Mouse (Mus musculus): Measurements from ENCODE around the gene Arl13b.
A peak's percentile ranks its signal among the peaks of the same experiment; 100 is the strongest.

Gene Arl13b

GRCm38 (mm10) chr16:62814491-62814890 lies 32.3 kb downstream of the Arl13b start, which contains the start of gene Stx19:
Gene Stx19 (plus strand): TSS chr16:62814676.
- no peak for DNase-seq (ENCODE audit: low spot score in 2 of 2)

GRCm38 (mm10) chr16:62813790-62814189 lies 33.0 kb downstream of the Arl13b start:
- no peak for DNase-seq (ENCODE audit: low spot score in 2 of 2)

GRCm38 (mm10) chr16:62810855-62811254 lies 36.0 kb downstream of the Arl13b start:
- no peak for DNase-seq (ENCODE audit: low spot score in 2 of 2)

DNA sequence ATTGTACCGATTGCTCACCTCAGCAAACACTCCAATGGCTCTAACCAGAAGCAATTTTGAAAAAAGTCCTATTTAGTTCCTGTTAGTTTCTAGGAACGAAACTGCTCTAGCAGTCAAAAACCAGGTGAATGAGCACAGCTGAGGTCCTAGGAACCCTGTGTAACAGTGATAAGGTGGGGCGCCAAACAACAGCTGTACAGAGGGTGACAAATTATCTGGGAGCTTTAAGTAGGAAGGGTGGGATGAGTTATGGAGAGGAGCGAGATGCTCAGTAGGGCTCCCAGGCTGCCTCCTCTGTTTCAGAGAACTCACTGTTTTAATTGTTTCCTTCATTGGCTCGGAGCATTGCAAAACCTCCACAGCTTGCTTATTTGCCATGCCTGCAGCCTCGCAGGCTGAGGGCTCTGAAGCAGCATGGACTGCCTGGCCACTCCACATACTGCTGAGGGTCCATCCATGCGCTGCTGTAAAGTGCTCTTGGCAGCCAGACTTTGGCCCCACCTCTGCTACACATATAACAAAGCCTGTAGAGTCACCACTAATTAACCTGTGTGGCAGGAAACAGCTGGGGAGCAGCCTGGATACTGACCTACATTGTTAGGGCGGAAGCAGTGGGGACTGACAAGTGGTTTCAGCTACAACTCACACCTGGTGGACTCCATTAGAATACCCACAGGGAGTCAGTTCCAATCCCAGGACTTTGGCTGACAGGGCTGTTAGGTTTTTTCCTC lies 39.4 kb downstream of the Arl13b start:
- no peak for DNase-seq (ENCODE audit: low spot score in 2 of 2)

- no peak for DNase-seq (ENCODE audit: low spot score in 2 of 2)
Measured at GRCm38 (mm10) chr16:62804621-62805020, 42.2 kb downstream of the Arl13b start.

DNA sequence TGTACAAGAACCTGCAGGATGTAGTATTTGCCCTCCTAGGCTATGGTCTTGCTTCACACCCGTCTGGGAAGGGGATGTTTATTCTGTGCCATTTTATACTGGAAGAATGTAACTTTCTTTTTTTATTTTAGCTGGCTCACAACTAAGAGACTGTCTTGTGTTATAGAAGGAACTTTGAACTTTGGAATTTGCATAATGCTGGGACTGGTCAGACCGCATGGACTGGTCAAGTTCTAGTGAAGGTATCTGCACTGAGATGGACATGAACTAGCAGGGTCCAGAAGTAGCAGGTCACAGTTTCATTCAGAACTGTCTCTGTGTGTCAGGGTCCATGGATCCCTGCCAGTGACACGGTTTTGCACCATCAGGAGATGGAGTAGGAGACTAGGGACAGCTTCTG lies 47.0 kb downstream of the Arl13b start:
- DNase-seq (ENCODE audit: low spot score in 2 of 2): no peak

- DNase-seq (ENCODE audit: low spot score in 2 of 2): no peak
Measured at GRCm38 (mm10) chr16:62799426-62799825, 47.4 kb downstream of the Arl13b start.

- no peak for DNase-seq (ENCODE audit: low spot score in 2 of 2)
Measured at GRCm38 (mm10) chr16:62798808-62799207, 48.0 kb downstream of the Arl13b start.

GRCm38 (mm10) chr16:62796608-62797007 lies 50.2 kb downstream of the Arl13b start:
- DNase-seq (ENCODE audit: low spot score in 2 of 2): no peak

DNA sequence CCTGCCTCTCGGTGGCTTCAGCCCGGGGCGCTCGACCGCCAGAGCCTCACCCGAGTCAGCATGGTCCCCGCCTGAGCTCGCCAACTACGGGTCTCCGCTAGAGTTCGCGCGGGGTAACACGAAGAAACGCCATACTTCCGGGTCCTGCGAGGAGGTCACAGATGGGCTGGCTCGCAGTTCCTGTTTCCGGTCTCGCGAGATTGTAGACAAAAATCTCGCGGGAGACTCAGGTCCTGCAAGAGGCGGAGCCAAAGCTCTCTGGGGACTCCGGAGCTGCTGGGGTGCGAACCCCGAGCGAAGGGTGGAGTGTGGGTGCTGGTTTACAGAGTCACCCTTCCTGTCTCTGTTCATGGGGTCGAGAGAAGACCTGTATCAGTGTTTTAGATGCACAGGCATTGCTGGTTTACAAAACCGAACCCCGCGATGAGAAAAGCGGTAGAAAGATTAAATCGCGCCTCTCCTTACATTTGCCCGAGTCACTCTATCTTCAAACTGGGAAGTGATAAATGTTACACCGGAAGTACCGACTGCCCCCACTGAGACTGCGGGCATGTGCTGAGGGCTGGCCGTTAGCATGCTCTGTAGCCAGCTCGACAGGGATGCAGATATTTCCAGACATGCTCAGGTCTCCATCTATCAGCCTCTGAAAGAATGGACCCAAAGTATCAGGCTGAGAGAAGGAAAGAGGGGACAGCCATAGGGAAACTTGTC lies 60.1 kb downstream of the Arl13b start, which contains the start of gene Nsun3:
TSS of gene Nsun3 (minus strand) at position 198 of the 711 bp plus-strand sequence.
- DNase-seq (ENCODE audit: low spot score in 2 of 2): peak; percentile 74 to 82

- DNase-seq (ENCODE audit: low spot score in 2 of 2): no peak
Measured at GRCm38 (mm10) chr16:62782229-62782628, 64.6 kb downstream of the Arl13b start.

- no peak for DNase-seq (ENCODE audit: low spot score in 2 of 2)
Measured at GRCm38 (mm10) chr16:62778282-62778681, 68.6 kb downstream of the Arl13b start.

- no peak for DNase-seq (ENCODE audit: low spot score in 2 of 2)
Measured at GRCm38 (mm10) chr16:62776034-62776433, 70.8 kb downstream of the Arl13b start.

DNA sequence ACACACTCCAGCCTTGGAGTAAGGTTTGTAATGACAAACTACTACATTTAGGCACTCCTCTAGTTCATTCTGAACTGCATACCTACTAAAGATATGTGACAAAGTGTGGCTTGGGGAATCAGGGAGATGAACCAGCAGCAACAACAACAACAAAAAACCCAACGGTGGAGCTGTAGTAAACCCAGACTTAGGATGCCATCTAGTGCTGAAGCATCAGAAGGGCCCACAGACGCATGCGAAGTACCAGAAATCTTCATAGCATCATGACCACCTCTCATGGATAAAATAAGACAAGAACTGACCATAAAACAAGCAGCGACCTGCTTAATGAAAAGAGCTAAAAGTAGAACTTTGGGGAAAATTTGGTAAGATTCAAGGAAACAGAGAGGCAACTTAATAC lies 73.4 kb downstream of the Arl13b start:
- no peak for DNase-seq (ENCODE audit: low spot score in 2 of 2)

DNA sequence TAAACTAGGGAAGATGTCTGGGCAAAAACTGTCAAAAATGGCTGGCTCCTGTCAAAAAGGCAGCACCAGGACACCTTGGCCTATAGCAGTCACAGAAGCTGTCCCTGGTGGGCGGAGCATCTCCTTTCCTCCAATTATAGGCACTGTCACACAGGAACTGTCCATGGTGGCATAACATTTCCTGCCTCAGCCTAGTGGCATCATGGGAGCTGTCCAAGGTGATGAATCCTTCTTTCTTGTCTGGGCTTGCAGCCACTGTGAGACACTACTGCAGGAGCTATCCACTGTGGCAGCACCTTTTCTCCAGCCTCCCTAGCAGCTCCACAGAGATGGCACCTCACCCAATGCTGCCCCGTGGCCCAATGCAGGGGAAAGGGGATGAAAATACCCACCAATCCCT lies 88.5 kb downstream of the Arl13b start:
- DNase-seq (ENCODE audit: low spot score in 2 of 2): no peak

DNA sequence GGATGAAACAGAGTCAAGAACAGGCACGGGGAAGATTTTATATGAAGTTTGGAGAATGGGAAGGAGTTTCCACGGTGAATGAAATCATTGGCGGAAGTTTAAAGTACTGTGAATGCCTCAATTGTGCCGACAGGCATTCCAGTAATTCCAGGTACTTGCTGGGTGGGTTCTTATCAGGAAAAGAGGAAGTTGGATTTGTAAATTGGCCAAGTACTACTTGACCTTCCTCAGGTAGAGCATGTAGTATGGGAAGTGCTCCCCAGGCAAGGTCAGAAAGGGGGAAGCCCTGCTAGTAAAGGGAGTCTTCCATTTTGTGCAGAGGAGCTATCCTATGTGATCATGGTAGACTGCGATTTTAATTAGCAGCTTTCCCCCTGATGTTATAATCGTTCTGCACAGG lies 91.5 kb downstream of the Arl13b start:
- no peak for DNase-seq (ENCODE audit: low spot score in 2 of 2)

- no peak for DNase-seq (ENCODE audit: low spot score in 2 of 2)
Measured at GRCm38 (mm10) chr16:62753597-62753996, 93.2 kb downstream of the Arl13b start.

GRCm38 (mm10) chr16:62753079-62753478 lies 93.8 kb downstream of the Arl13b start:
- no peak for DNase-seq (ENCODE audit: low spot score in 2 of 2)

DNA sequence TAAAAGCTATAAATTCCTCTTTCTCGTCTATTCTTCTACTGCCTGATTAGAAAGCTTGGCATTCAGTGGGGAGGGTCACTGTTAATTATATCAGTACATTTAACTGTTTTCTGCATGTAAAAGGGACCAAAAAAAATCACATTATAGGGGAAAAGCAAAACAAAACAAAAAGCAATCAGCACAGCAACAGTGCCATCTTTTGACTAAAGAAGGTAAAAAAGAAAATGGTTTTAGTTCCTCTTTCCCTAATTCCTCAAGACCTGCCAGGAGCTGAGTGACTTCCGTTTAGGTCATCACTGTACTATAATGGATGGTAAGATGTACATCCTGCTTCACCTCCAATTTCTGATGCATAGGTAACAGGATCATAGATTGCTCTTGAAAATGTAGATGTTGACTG lies 101.0 kb downstream of the Arl13b start:
- DNase-seq (ENCODE audit: low spot score in 2 of 2): no peak
